Mouse (Mus musculus) small intestine, adult 2 months (tissue): ENCODE measurements around the gene Gm11111. TPM values are rescaled to one million over a fixed set of nuclear protein-coding genes. Genes with fewer than 3 reads are reported as not detected.

ENCODE experiments used
- H3K27ac ChIP-seq: fragments of 200-500 bp; 2 replicates; pipeline ENCODE4 v1.5.1; 2012; ENCODE audit warnings: low read depth, low read length, control low read depth, inconsistent platforms; ENCODE audit not compliant: insufficient read depth
- H3K27me3 ChIP-seq: fragments of 200-500 bp; 2 replicates; pipeline ENCODE4 v1.6.1; 2012; ENCODE audit warnings: mild to moderate bottlenecking, moderate library complexity, low read length, inconsistent platforms; ENCODE audit not compliant: control insufficient read depth, insufficient read depth
- H3K36me3 ChIP-seq: fragments of 200-500 bp; 2 replicates; pipeline ENCODE4 v1.6.1; 2012; ENCODE audit warnings: mild to moderate bottlenecking, low read length, control low read depth, inconsistent platforms; ENCODE audit not compliant: control insufficient read depth, insufficient read depth
- H3K4me1 ChIP-seq: fragments of 200-500 bp; 2 replicates; pipeline ENCODE4 v1.6.1; 2012; ENCODE audit warnings: low read length, inconsistent platforms, mixed read lengths; ENCODE audit not compliant: control insufficient read depth, insufficient read depth, insufficient read length
- H3K4me3 ChIP-seq: fragments of 200-500 bp; 2 replicates; pipeline ENCODE4 v1.5.1; 2012; ENCODE audit warnings: low read depth, mild to moderate bottlenecking, control low read depth, inconsistent platforms, low read length, moderate library complexity
- CTCF ChIP-seq: fragments of 200-500 bp; IDR thresholded peaks from 2 replicates; pipeline ENCODE4 v1.5.1; 2012; ENCODE audit warnings: low read depth, mild to moderate bottlenecking, control low read depth, inconsistent platforms, low read length, moderate library complexity, mixed read lengths; ENCODE audit not compliant: insufficient replicate concordance, insufficient read length; ENCODE audit errors: extremely low read depth
- POLR2A ChIP-seq: fragments of 200-500 bp; IDR thresholded peaks from 2 replicates; pipeline ENCODE4 v1.6.1; 2012; ENCODE audit warnings: low read depth, mild to moderate bottlenecking, control low read depth, inconsistent platforms, low read length, moderate library complexity
- WGBS: fragments of 180-500 bp; shearing (Covaris S2); methylation state at CpG from one replicate; pipeline ENCODE4 v1.1.7; 2018; 5-methylcytosine and 5-hydroxymethylcytosine counted together
- polyA plus RNA-seq: library from polyadenylated mRNA; depleted of rRNA; stranded (reverse); fragments of >200 nt; gene quantifications from 2 replicates; pipeline ENCODE4 v1.2.3, GENCODE M21; 2012; rRNA removed

The Gm11111 gene
- not detected in 2 replicates for polyA plus RNA-seq

DNA sequence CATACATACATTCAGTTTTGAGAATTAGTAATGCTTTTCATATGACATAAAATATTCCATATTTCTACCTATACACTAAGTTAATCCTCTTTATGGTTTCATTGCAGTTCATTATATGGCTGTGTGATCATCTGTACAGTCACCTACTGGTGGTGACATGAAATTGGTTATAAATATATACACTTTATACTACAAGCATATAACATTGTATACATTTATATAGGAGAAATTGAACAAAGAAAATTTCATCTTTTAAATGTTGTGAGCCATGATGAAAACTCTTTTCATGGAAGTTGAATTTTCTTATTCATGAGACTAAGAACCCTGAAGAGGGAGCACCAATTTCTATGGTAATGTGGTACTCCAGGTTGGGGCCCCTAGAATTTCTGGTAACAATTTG is at the start of gene Gm11111:
Gene Gm11111, plus strand, starts transcription at position 301 of the 400 bp plus-strand sequence.
- no peaks in the 10 kb centered on the region for H3K36me3 ChIP-seq
- H3K4me1 ChIP-seq = 0 out of 2 replicates have a peak, but pooled peaks cover 3% of the 10 kb centered on the region
- H3K27me3 ChIP-seq = no peaks in the 10 kb centered on the region
- no peak within 1 kb of the TSS for H3K27ac ChIP-seq
- no peak within 1 kb of the TSS for H3K4me3 ChIP-seq
- no peak for TF ChIP-seq POLR2A
- no peak for TF ChIP-seq CTCF

DNA sequence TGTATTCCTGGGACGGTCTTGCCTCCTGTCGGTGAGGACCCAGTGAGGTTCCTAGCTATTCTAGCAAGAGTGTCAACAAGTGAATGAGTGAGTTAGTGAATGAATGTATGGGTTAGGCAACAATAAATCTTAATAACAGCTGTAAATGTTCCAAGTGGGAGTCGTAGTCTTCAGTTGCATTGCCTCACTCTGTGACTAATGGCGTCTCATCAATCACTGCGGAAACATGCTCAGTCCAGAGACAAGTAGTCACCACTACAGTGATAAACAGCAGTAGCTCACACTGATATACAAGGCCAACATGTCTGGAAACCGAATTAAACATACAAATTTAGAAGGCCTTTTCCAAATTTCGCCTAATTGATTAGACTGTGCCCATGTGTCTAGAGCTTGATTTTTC is 36.3 kb upstream of the Gm11111 start:
- TF ChIP-seq CTCF (no peak), POLR2A (no peak)
- no peaks in the 10 kb centered on the region for H3K4me1 ChIP-seq
- H3K27ac ChIP-seq = no peak overlapping the region
- H3K36me3 ChIP-seq = no peaks in the 10 kb centered on the region
- H3K4me3 ChIP-seq = no peak overlapping the region
- WGBS = 70% methylated on average over 7 of the region's 7 CpGs
- no peaks in the 10 kb centered on the region for H3K27me3 ChIP-seq

DNA sequence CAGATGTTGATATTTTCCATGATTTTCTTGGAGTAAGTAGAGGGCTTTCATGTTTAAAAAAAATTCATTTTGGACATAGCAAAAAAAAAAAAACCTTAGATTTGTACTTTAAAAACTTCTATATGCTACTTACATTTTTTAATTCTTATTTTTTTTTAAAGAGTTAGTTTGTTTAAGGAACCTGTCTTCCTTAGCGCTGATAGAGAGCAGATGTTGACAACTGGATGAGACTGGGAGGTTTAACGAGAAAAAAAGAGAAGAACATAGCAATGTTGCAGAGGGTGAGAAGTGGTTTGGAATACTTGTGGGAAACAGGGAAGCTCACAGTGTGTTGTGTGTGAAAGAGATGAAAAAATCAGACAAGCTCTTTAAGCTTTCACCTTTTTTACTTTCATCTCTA is 32.4 kb upstream of the Gm11111 start:
- H3K4me1 ChIP-seq = no peaks in the 10 kb centered on the region
- WGBS = 81% methylated on average over 2 of the region's 2 CpGs
- no peak for TF ChIP-seq CTCF
- no peak for TF ChIP-seq POLR2A
- H3K27me3 ChIP-seq = no peaks in the 10 kb centered on the region
- no peak overlapping the region for H3K4me3 ChIP-seq
- no peak overlapping the region for H3K27ac ChIP-seq
- H3K36me3 ChIP-seq = no peaks in the 10 kb centered on the region

DNA sequence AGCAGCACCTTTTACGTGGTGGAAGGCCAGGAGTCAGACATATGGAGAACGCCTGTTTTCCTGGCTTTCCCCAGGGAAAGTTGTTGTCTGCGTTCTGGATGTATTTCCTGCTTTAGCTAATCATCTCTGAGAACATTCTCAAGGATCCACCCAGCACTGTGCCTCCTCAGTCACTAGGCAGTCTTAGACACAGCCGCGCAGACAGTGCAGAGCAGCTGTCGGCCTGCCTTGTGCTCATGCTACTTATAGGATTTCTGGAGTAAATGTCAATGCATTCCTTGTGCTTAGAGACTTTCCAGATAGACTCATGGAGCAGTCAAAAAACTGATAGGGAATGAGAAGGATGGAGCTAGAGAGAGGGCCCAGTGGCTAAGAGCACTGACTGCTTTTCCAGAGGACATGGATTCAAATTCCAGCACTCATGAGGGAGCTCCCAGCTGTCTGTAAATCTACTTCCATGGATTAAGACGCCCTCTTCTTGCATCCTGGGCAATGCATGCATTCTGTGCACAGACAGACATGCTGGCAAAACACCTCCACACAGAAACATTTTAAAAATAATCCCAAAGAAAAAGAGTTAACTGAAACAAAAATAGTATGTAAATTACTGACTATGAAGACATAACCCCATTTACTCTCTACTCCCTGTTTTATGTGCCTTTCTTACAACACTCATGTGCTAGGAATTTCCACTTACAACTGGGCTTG is 30.1 kb upstream of the Gm11111 start:
- Histone ChIP-seq H3K4me1 (no peaks in the 10 kb centered on the region), H3K27me3 (no peaks in the 10 kb centered on the region), H3K27ac (no peak overlapping the region), H3K36me3 (no peaks in the 10 kb centered on the region), H3K4me3 (no peak overlapping the region)
- WGBS = 91% methylated on average over 7 of the region's 7 CpGs
- TF ChIP-seq POLR2A (no peak), CTCF (no peak)

DNA sequence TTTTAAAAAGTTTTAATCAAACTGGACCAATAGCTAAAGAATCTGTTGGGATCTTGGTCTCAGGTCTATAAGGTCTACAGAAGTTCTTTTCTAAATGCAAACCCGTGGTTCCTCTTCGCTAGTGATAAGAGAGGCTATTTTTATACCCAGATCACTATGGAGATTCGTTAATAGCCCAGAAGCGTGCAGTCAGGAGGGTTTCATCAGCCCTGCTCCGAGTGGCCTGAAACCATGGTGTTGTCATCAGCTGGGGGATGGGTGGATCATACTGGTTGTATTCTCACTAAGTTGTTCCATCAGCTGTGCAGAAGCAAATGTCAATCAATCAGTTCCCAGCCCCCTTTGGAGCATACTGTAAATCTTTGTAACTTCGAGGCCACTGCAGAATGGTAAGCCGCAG is 29.4 kb upstream of the Gm11111 start:
- no peaks in the 10 kb centered on the region for H3K36me3 ChIP-seq
- no peaks in the 10 kb centered on the region for H3K4me1 ChIP-seq
- no peaks in the 10 kb centered on the region for H3K27me3 ChIP-seq
- no peak for TF ChIP-seq CTCF
- TF ChIP-seq POLR2A = no peak
- H3K27ac ChIP-seq = no peak overlapping the region
- H3K4me3 ChIP-seq = no peak overlapping the region
- 65% methylated on average over 7 of the region's 7 CpGs for WGBS

DNA sequence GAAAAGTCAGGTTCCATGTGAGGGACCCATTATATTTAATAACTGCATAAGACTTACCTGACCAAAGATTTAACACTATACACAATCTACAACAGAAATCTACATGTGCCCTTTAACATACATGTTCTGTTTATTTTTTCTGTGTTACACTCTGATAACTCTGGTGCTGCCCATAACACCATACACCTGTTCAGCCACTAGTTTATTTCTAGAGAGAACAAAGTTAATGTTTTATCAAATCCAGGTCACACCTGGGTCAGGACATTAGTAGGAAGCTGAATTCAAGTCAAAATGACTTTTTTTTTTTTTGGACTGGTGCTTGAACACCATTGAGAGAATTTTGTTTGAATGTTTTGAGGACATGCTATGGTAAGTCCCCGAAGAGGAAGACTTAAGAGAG is 28.7 kb upstream of the Gm11111 start:
- no peaks in the 10 kb centered on the region for H3K4me1 ChIP-seq
- H3K36me3 ChIP-seq = no peaks in the 10 kb centered on the region
- H3K27ac ChIP-seq = no peak overlapping the region
- H3K27me3 ChIP-seq = no peaks in the 10 kb centered on the region
- 40% methylated on average over 1 of the region's 1 CpGs for WGBS
- H3K4me3 ChIP-seq = no peak overlapping the region
- no peak for TF ChIP-seq CTCF
- no peak for TF ChIP-seq POLR2A

DNA sequence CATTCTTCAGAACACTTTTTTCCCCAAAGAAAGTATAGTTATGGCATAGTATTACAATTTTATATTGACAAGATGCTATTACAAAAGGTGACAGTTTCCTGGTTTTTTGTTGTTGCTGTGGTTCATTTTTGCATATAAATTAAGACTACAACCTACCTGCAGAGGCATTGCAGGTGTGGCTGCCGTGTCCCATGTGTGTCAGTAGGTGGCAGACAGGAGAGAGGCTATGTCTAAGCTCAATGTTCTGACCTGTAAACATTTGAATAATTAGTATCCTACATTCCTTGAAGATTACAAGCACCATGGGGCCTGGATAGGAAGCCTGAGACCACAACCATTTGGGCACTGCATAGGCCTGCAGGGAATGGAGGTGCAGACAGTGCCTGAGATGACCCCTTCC is 11.2 kb upstream of the Gm11111 start:
- no peaks in the 10 kb centered on the region for H3K27me3 ChIP-seq
- no peaks in the 10 kb centered on the region for H3K36me3 ChIP-seq
- H3K4me3 ChIP-seq = no peak overlapping the region
- no peak overlapping the region for H3K27ac ChIP-seq
- TF ChIP-seq POLR2A = no peak
- peak; percentile 40; the same call in 1 of the 2 replicates for TF ChIP-seq CTCF
- H3K4me1 ChIP-seq = no peaks in the 10 kb centered on the region
- WGBS = 83% methylated on average over 1 of the region's 1 CpGs
